Mouse (Mus musculus) cerebellum, adult 2 months (tissue): Measurements from ENCODE around the gene Mical3.

ENCODE experiments used
- CTCF ChIP-seq: fragments of 200-500 bp; IDR thresholded peaks from 2 replicates; pipeline ENCODE4 v1.5.1; 2011; ENCODE audit warnings: low read depth, mild to moderate bottlenecking, control low read depth, low read length, moderate library complexity, borderline replicate concordance; ENCODE audit not compliant: insufficient read depth
- POLR2A ChIP-seq: fragments of 200-500 bp; IDR thresholded peaks from 2 replicates; pipeline ENCODE4 v1.6.1; 2011; ENCODE audit warnings: low read length, control low read depth, borderline replicate concordance; ENCODE audit not compliant: insufficient read depth

DNA sequence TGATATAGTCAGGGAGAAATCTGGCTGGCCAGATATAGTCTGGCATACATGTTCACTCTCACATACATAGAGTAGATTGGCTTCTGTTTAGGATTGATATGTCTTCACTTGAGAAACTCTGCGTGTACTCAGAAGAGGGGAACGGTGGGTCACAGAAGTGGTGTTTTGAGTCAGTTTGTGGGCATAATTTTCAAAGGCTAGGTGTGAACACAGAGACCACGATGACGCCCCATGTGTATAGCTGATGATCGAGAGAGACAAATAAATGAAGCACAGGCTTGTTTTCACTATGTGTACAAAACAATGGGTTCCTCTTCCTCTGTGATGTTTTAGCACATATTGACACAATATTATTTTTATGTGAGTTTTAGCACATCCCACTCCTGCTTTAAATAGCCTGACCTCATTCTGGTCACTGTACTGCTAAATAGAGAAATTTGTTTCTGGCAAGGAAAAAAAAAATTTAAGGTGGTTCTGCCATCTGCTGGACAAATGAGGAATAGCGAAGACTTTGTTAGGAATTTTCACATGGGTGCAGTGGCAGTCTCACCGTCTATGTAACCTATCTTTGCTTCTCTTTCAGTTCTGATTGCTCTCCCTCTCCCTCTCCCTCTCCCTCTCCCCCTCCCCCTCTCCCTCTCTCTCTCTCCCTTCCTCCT lies 48.0 kb upstream of the Mical3 start:
- TF ChIP-seq CTCF: peak; percentile 57
- TF ChIP-seq POLR2A: no peak
